Mouse (Mus musculus) forelimb bud, embryonic 11.5 days (tissue): ENCODE data around the gene Gm7534.

Source experiments
- DNase-seq: peaks from one replicate; pipeline ENCODE4 v3.0.0-alpha.2; 2012; ENCODE audit warnings: low read depth, low spot score

The Gm7534 gene

GRCm38 (mm10) chr4:134202904-134203303, at the start of gene Gm7534:
Gene Gm7534, minus strand, starts transcription at chr4:134203004.
- DNase-seq: no peak

GRCm38 (mm10) chr4:134252131-134252910, 49.5 kb upstream of the Gm7534 start:
- DNase-seq: no peak

- DNase-seq: no peak
Measured at GRCm38 (mm10) chr4:134251241-134252130, 48.7 kb upstream of the Gm7534 start.

- DNase-seq: no peak
Measured at GRCm38 (mm10) chr4:134250930-134251240, 48.1 kb upstream of the Gm7534 start.

- no peak for DNase-seq
Measured at GRCm38 (mm10) chr4:134250116-134250929, 47.5 kb upstream of the Gm7534 start.

- peak; percentile 67 for DNase-seq
Measured at GRCm38 (mm10) chr4:134249651-134250050, 46.8 kb upstream of the Gm7534 start.

- DNase-seq: no peak
Measured at GRCm38 (mm10) chr4:134246719-134247258, 44.0 kb upstream of the Gm7534 start, which contains the start of gene Gm30191. Gene Gm30191, plus strand, starts transcription at chr4:134246935.

GRCm38 (mm10) chr4:134246256-134246655, 43.5 kb upstream of the Gm7534 start:
- DNase-seq: no peak

GRCm38 (mm10) chr4:134245148-134245843, 42.5 kb upstream of the Gm7534 start, which contains the start of gene Zfp593:
Gene Zfp593, minus strand, starts transcription at chr4:134245592.
- DNase-seq: peak; percentile 94

- DNase-seq: no peak
Measured at GRCm38 (mm10) chr4:134243516-134244250, 40.9 kb upstream of the Gm7534 start, which contains the start of gene E130218I03Rik. Gene E130218I03Rik, plus strand, starts transcription at chr4:134243662.

GRCm38 (mm10) chr4:134238686-134239085, 35.9 kb upstream of the Gm7534 start:
- DNase-seq: no peak

GRCm38 (mm10) chr4:134238279-134238651, 35.5 kb upstream of the Gm7534 start, which contains the start of gene Cnksr1:
Gene Cnksr1, minus strand, starts transcription at chr4:134238399.
- DNase-seq: no peak

- no peak for DNase-seq
Measured at GRCm38 (mm10) chr4:134237582-134238278, 34.9 kb upstream of the Gm7534 start.

GRCm38 (mm10) chr4:134234876-134235275, 32.1 kb upstream of the Gm7534 start:
- DNase-seq: no peak

- no peak for DNase-seq
Measured at GRCm38 (mm10) chr4:134230431-134230830, 27.6 kb upstream of the Gm7534 start.

GRCm38 (mm10) chr4:134227194-134227593, 24.4 kb upstream of the Gm7534 start, which contains the start of gene Catsper4:
Gene Catsper4, minus strand, starts transcription at chr4:134227383.
- DNase-seq: no peak

- DNase-seq: no peak
Measured at GRCm38 (mm10) chr4:134222793-134223600, 20.2 kb upstream of the Gm7534 start.

GRCm38 (mm10) chr4:134206488-134207053, 3.8 kb upstream of the Gm7534 start:
- DNase-seq: no peak
